Mouse (Mus musculus): ENCODE data around the gene Trmu.

DNA sequence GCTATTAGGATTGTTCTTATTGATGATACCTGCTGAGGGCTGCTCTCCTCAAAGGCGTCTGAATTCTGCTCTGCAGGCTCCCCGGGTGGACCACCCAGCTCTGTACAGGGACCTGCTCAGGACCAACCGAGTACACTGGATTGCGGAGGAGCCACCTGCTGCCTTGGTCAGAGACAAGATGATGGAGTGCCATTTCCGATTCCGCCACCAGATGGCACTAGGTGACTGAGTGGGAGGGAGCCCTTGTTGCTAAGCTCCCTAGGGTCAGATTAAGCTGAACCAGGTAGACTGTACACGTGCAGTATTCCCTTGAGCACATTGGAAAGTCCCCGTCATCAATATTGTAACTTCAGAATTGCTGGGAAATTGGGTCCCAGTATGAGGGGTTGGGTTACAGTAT, 17.2 kb downstream of the Trmu start:
- TF ChIP-seq ZNF384 (IDR thresholded peaks at IDR 0.05; ENCODE audit: low read depth, low read length) = no peak
- TF ChIP-seq MAFK (IDR thresholded peaks at IDR 0.05; ENCODE audit: insufficient read depth, low read depth, low read length) = no peak
- TF ChIP-seq HCFC1 (IDR thresholded peaks at IDR 0.05; ENCODE audit: borderline replicate concordance, insufficient read depth, low read length) = no peak
- no peak for TF ChIP-seq CHD2 (IDR thresholded peaks at IDR 0.05; ENCODE audit: low read depth, low read length)

Data from ES-E14 (cell line).